Mouse (Mus musculus): ENCODE data around the gene Zranb1.

The Zranb1 gene

GRCm38 (mm10) chr7:133035901-133036300, 105.0 kb downstream of the Zranb1 start:
- no peak for DNase-seq (ENCODE audit: low read depth, low spot score)
